Mouse (Mus musculus): ENCODE results near the gene Fbln5. TPM values are rescaled to one million over a fixed set of nuclear protein-coding genes. Genes with fewer than 3 reads are reported as not detected.

Gene Fbln5
- polyA plus RNA-seq, 1 experiment from 2014 or later, result 20.3 TPM

- Histone ChIP-seq H3K9ac (replicated peaks) (no peak overlapping the region), H3K36me3 (no peaks in the 10 kb centered on the region), H3K4me1 (no peaks in the 10 kb centered on the region), H3K4me2 (replicated peaks) (no peak overlapping the region), H3K27ac (replicated peaks) (no peak overlapping the region), H3K4me3 (no peak overlapping the region), H3K27me3 (peaks cover 3% of the 10 kb centered on the region; the same call in 1 of the 2 replicates), H3K9me3 (no peaks in the 10 kb centered on the region)
- no peak for ATAC-seq (ENCODE audit: low FRiP score, low read depth)
- WGBS, result 70% methylated on average over 4 of the region's 4 CpGs
Measured at GRCm38 (mm10) chr12:101774116-101774515, 44.7 kb downstream of the Fbln5 start.

GRCm38 (mm10) chr12:101772962-101773361, 45.9 kb downstream of the Fbln5 start:
- H3K9me3 ChIP-seq, result no peaks in the 10 kb centered on the region
- no peak overlapping the region for H3K27ac ChIP-seq (replicated peaks)
- H3K27me3 ChIP-seq, result peaks cover 3% of the 10 kb centered on the region; the same call in 1 of the 2 replicates
- no peaks in the 10 kb centered on the region for H3K36me3 ChIP-seq
- H3K4me1 ChIP-seq, result no peaks in the 10 kb centered on the region
- H3K4me2 ChIP-seq (replicated peaks), result no peak overlapping the region
- WGBS, result 75% methylated on average over 3 of the region's 3 CpGs
- H3K4me3 ChIP-seq, result no peak overlapping the region
- ATAC-seq (ENCODE audit: low FRiP score, low read depth), result no peak
- no peak overlapping the region for H3K9ac ChIP-seq (replicated peaks)

- no peak overlapping the region for H3K9ac ChIP-seq (replicated peaks)
- no peak for ATAC-seq (ENCODE audit: low FRiP score, low read depth)
- no peak overlapping the region for H3K4me3 ChIP-seq
- no peaks in the 10 kb centered on the region for H3K36me3 ChIP-seq
- H3K4me2 ChIP-seq (replicated peaks), result no peak overlapping the region
- H3K9me3 ChIP-seq, result no peaks in the 10 kb centered on the region
- peaks cover 10% of the 10 kb centered on the region for H3K4me1 ChIP-seq
- H3K27ac ChIP-seq (replicated peaks), result no peak overlapping the region
- WGBS, result 88% methylated on average over 5 of the region's 5 CpGs
- H3K27me3 ChIP-seq, result peaks cover 3% of the 10 kb centered on the region; the same call in 1 of the 2 replicates
Measured at GRCm38 (mm10) chr12:101770283-101771015, 48.4 kb downstream of the Fbln5 start.

- Histone ChIP-seq H3K4me2 (replicated peaks) (no peak overlapping the region), H3K27me3 (no peaks in the 10 kb centered on the region; the same call in 1 of the 2 replicates), H3K9me3 (no peaks in the 10 kb centered on the region), H3K36me3 (no peaks in the 10 kb centered on the region), H3K9ac (replicated peaks) (no peak overlapping the region), H3K27ac (replicated peaks) (no peak overlapping the region), H3K4me1 (peaks cover 10% of the 10 kb centered on the region), H3K4me3 (no peak overlapping the region)
- ATAC-seq (ENCODE audit: low FRiP score, low read depth), result no peak
- WGBS, result 58% methylated on average over 9 of the region's 9 CpGs
Measured at GRCm38 (mm10) chr12:101767306-101768053, 51.4 kb downstream of the Fbln5 start.

- H3K9ac ChIP-seq (replicated peaks), result no peak overlapping the region
- H3K4me3 ChIP-seq, result no peak overlapping the region
- H3K9me3 ChIP-seq, result no peaks in the 10 kb centered on the region
- no peaks in the 10 kb centered on the region for H3K36me3 ChIP-seq
- no peak overlapping the region for H3K27ac ChIP-seq (replicated peaks)
- 50% methylated on average over 3 of the region's 3 CpGs for WGBS
- peaks cover 10% of the 10 kb centered on the region for H3K4me1 ChIP-seq
- H3K4me2 ChIP-seq (replicated peaks), result no peak overlapping the region
- ATAC-seq (ENCODE audit: low FRiP score, low read depth), result peak; percentile 45; the same call in 1 of the 2 replicates
- H3K27me3 ChIP-seq, result no peaks in the 10 kb centered on the region; the same call in 1 of the 2 replicates
Measured at GRCm38 (mm10) chr12:101766228-101766852, 52.5 kb downstream of the Fbln5 start.

- Histone ChIP-seq H3K27ac (replicated peaks) (no peak overlapping the region), H3K36me3 (no peaks in the 10 kb centered on the region), H3K4me1 (peaks cover 10% of the 10 kb centered on the region), H3K9me3 (no peaks in the 10 kb centered on the region), H3K27me3 (no peaks in the 10 kb centered on the region), H3K4me2 (replicated peaks) (no peak overlapping the region), H3K9ac (replicated peaks) (no peak overlapping the region), H3K4me3 (no peak overlapping the region)
- 91% methylated on average over 5 of the region's 5 CpGs for WGBS
- no peak for ATAC-seq (ENCODE audit: low FRiP score, low read depth)
Measured at GRCm38 (mm10) chr12:101764870-101765269, 54.0 kb downstream of the Fbln5 start.

GRCm38 (mm10) chr12:101763065-101763464, 55.8 kb downstream of the Fbln5 start:
- Histone ChIP-seq H3K36me3 (no peaks in the 10 kb centered on the region), H3K27me3 (no peaks in the 10 kb centered on the region), H3K9ac (replicated peaks) (no peak overlapping the region), H3K9me3 (no peaks in the 10 kb centered on the region), H3K4me3 (no peak overlapping the region), H3K27ac (replicated peaks) (no peak overlapping the region), H3K4me1 (peaks cover 10% of the 10 kb centered on the region), H3K4me2 (replicated peaks) (no peak overlapping the region)
- ATAC-seq (ENCODE audit: low FRiP score, low read depth), result no peak
- WGBS, result 74% methylated on average over 3 of the region's 3 CpGs

GRCm38 (mm10) chr12:101762054-101762453, 56.8 kb downstream of the Fbln5 start:
- H3K4me2 ChIP-seq (replicated peaks), result no peak overlapping the region

GRCm38 (mm10) chr12:101759440-101760045, 59.3 kb downstream of the Fbln5 start:
- Histone ChIP-seq H3K4me2 (replicated peaks) (no peak overlapping the region), H3K36me3 (no peaks in the 10 kb centered on the region), H3K9me3 (no peaks in the 10 kb centered on the region), H3K4me3 (no peak overlapping the region), H3K9ac (replicated peaks) (no peak overlapping the region), H3K27ac (replicated peaks) (no peak overlapping the region), H3K4me1 (no peaks in the 10 kb centered on the region), H3K27me3 (no peaks in the 10 kb centered on the region)
- no peak for ATAC-seq (ENCODE audit: low FRiP score, low read depth)
- WGBS, result 73% methylated on average over 6 of the region's 6 CpGs

More at GRCm38 (mm10) chr12:101762054-101762453, 56.8 kb downstream of the Fbln5 start:
- no peak overlapping the region for H3K9ac ChIP-seq (replicated peaks)
- peaks cover 10% of the 10 kb centered on the region for H3K4me1 ChIP-seq
- no peaks in the 10 kb centered on the region for H3K27me3 ChIP-seq
- ATAC-seq (ENCODE audit: low FRiP score, low read depth), result no peak
- H3K4me3 ChIP-seq, result no peak overlapping the region
- H3K36me3 ChIP-seq, result no peaks in the 10 kb centered on the region
- H3K9me3 ChIP-seq, result no peaks in the 10 kb centered on the region
- no peak overlapping the region for H3K27ac ChIP-seq (replicated peaks)
- 94% methylated on average over 5 of the region's 5 CpGs for WGBS

- H3K9ac ChIP-seq (replicated peaks), result no peak overlapping the region
- no peak overlapping the region for H3K27ac ChIP-seq (replicated peaks)
- H3K4me1 ChIP-seq, result no peaks in the 10 kb centered on the region
- no peaks in the 10 kb centered on the region for H3K27me3 ChIP-seq
- no peaks in the 10 kb centered on the region for H3K36me3 ChIP-seq
- no peak for ATAC-seq (ENCODE audit: low FRiP score, low read depth)
- H3K9me3 ChIP-seq, result no peaks in the 10 kb centered on the region
- H3K4me3 ChIP-seq, result no peak overlapping the region
- no peak overlapping the region for H3K4me2 ChIP-seq (replicated peaks)
Measured at GRCm38 (mm10) chr12:101758698-101759097, 60.2 kb downstream of the Fbln5 start.

- no peak overlapping the region for H3K4me3 ChIP-seq
- H3K27ac ChIP-seq (replicated peaks), result no peak overlapping the region
- H3K4me2 ChIP-seq (replicated peaks), result no peak overlapping the region
- no peaks in the 10 kb centered on the region for H3K36me3 ChIP-seq
- no peaks in the 10 kb centered on the region for H3K27me3 ChIP-seq
- no peak overlapping the region for H3K9ac ChIP-seq (replicated peaks)
- WGBS, result 49% methylated on average over 2 of the region's 2 CpGs
- no peak for ATAC-seq (ENCODE audit: low FRiP score, low read depth)
- no peaks in the 10 kb centered on the region for H3K4me1 ChIP-seq
- no peaks in the 10 kb centered on the region for H3K9me3 ChIP-seq
Measured at GRCm38 (mm10) chr12:101742375-101742774, 76.5 kb downstream of the Fbln5 start.

GRCm38 (mm10) chr12:101740486-101740885, 78.4 kb downstream of the Fbln5 start:
- WGBS, result 72% methylated on average over 2 of the region's 2 CpGs
- Histone ChIP-seq H3K4me1 (no peaks in the 10 kb centered on the region), H3K27ac (replicated peaks) (no peak overlapping the region), H3K9ac (replicated peaks) (no peak overlapping the region), H3K36me3 (no peaks in the 10 kb centered on the region), H3K9me3 (no peaks in the 10 kb centered on the region), H3K27me3 (no peaks in the 10 kb centered on the region), H3K4me2 (replicated peaks) (no peak overlapping the region), H3K4me3 (no peak overlapping the region)
- no peak for ATAC-seq (ENCODE audit: low FRiP score, low read depth)

Measured in midbrain, embryonic 12.5 days (tissue).